Mouse (Mus musculus) embryonic facial prominence, embryonic 12.5 days (tissue): ENCODE results near the gene Armc2. TPM values are rescaled to one million over a fixed set of nuclear protein-coding genes. Genes with fewer than 3 reads are reported as not detected.

Experiments used
- ATAC-seq: fragments of 200-750 bp; cut with Nextera tagmentation; 2 replicates; pipeline ENCODE4 v1.8.0; 2017; ENCODE audit not compliant: insufficient number of reproducible peaks, insufficient read depth, low FRiP score, low TSS enrichment
- H3K27ac ChIP-seq: fragments of 300-500 bp; sonication (generic); 2 replicates; pipeline ENCODE4 v1.5.1; 2016; ENCODE audit warnings: mild to moderate bottlenecking
- H3K27me3 ChIP-seq: fragments of 300-500 bp; sonication (generic); 2 replicates; pipeline ENCODE4 v1.6.1; 2016; ENCODE audit warnings: mild to moderate bottlenecking, moderate library complexity
- H3K36me3 ChIP-seq: fragments of 300-500 bp; sonication (generic); 2 replicates; pipeline ENCODE4 v1.6.1; 2016; ENCODE audit warnings: mild to moderate bottlenecking
- H3K4me1 ChIP-seq: fragments of 300-500 bp; sonication (generic); 2 replicates; pipeline ENCODE4 v1.6.1; 2016
- H3K4me2 ChIP-seq: fragments of 300-500 bp; sonication (generic); replicated peaks from 2 replicates; pipeline ENCODE4 v1.6.1; 2016; ENCODE audit warnings: mild to moderate bottlenecking, moderate library complexity
- H3K4me3 ChIP-seq: fragments of 300-500 bp; sonication (generic); 2 replicates; pipeline ENCODE4 v1.5.1; 2016; ENCODE audit warnings: mild to moderate bottlenecking
- H3K9ac ChIP-seq: fragments of 300-500 bp; sonication (generic); 2 replicates; pipeline ENCODE4 v1.6.1; 2016; ENCODE audit warnings: mild to moderate bottlenecking, moderate library complexity
- H3K9me3 ChIP-seq: fragments of 300-500 bp; sonication (generic); 2 replicates; pipeline ENCODE4 v1.6.1; 2016; ENCODE audit warnings: mild to moderate bottlenecking, moderate library complexity
- WGBS: fragments of 180-500 bp; shearing (Covaris S2); methylation state at CpG from one replicate; pipeline ENCODE4 v1.1.7; 2016; 5-methylcytosine and 5-hydroxymethylcytosine counted together
- polyA plus RNA-seq: library from polyadenylated mRNA; unstranded; fragments of >200 nt; fragmentation: Nextera tagmentation; extraction: Ambion mirVana; gene quantifications from 2 replicates; pipeline ENCODE4 v1.2.1, GENCODE M21; 2016

The Armc2 gene
- polyA plus RNA-seq, 1 experiment from 2014 or later = 4.7 TPM

DNA sequence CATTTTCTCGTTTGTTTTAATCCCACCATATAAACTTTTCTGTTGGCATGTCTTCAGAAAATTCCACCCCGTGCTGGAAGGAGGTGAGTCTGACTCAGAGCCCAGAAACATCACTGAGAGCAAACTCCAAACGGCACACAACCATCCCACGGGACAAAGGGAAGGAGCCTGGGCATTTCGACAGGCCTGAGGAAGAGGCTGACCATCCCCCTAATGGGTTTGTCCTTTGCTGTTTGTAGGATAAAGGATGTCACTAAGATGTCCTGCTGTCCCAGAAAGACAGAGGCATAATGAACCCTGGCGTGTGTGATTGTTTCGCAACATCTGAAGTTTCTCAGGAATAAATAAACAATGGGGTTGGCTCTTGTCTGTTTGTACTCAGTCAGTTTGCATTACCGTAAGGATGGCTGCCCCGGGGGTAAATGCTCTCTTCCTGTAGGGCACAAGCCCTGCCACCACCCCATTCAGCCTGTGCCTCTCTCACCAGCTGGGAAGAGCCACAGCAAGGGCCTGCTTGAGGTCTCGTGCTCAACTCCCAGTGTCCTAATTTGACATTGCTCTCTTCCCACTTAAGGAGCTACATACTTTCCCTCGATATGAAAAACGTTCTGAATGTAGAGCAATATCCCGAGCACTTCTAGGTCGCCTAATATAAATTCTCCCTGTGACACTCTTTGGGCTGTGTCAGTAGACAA, 26.7 kb downstream of the Armc2 start:
- WGBS = 21% methylated on average over 14 of the region's 14 CpGs
- H3K4me2 ChIP-seq = no peak overlapping the region
- no peaks in the 10 kb centered on the region for H3K4me1 ChIP-seq
- no peak for ATAC-seq
- H3K36me3 ChIP-seq = no peaks in the 10 kb centered on the region
- H3K27me3 ChIP-seq = no peaks in the 10 kb centered on the region; the same call in 1 of the 2 replicates
- H3K27ac ChIP-seq = no peak overlapping the region
- H3K9me3 ChIP-seq = no peaks in the 10 kb centered on the region
- no peak overlapping the region for H3K4me3 ChIP-seq
- H3K9ac ChIP-seq = no peak overlapping the region

DNA sequence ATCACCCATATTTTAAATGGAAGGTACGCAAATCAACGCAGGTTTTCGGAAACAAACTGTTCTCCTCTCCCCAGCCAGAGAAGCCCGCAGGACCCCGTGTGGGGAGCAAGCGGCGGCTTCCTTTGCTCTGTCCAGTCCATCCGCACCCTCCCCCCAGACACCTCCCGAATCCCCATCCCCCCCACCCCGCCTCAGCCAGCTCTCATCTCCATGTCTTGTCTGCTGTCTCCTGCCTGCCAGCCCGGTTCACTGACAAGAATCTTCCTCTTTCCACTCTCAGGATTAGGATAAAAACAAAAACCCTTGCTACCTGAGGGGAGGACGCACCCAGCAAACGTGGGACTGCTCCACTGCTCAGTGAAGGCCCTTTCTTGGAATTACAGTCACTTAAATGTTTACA, 27.3 kb downstream of the Armc2 start:
- WGBS = 16% methylated on average over 13 of the region's 13 CpGs
- no peak overlapping the region for H3K4me3 ChIP-seq
- ATAC-seq = no peak
- H3K36me3 ChIP-seq = no peaks in the 10 kb centered on the region
- no peaks in the 10 kb centered on the region for H3K9me3 ChIP-seq
- no peak overlapping the region for H3K4me2 ChIP-seq
- no peak overlapping the region for H3K9ac ChIP-seq
- H3K27me3 ChIP-seq = no peaks in the 10 kb centered on the region; the same call in 1 of the 2 replicates
- H3K27ac ChIP-seq = no peak overlapping the region
- no peaks in the 10 kb centered on the region for H3K4me1 ChIP-seq

DNA sequence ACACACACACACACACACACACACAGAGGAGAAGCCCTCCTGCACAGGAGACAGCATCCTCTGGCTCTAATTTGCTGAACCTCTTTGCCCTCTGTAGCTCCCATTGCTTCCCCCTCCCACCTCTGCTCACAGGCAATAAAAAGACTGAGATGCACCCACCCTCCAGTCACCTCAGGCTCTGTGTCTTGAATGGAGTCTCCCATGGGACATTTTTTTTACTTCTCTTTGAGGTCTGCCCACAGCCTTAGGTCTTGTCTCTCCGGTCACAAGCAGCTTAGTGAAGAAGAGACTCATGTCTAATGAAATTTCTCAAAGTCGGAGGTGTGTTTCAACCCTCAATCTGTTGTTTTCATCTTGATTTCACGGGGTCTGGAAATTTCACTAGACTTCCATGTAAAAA, 29.3 kb downstream of the Armc2 start:
- no peak overlapping the region for H3K9ac ChIP-seq
- no peaks in the 10 kb centered on the region; the same call in 1 of the 2 replicates for H3K27me3 ChIP-seq
- no peaks in the 10 kb centered on the region for H3K4me1 ChIP-seq
- no peak overlapping the region for H3K27ac ChIP-seq
- no peaks in the 10 kb centered on the region for H3K36me3 ChIP-seq
- H3K4me2 ChIP-seq = no peak overlapping the region
- 84% methylated on average over 3 of the region's 3 CpGs for WGBS
- ATAC-seq = no peak
- no peaks in the 10 kb centered on the region for H3K9me3 ChIP-seq
- no peak overlapping the region for H3K4me3 ChIP-seq

DNA sequence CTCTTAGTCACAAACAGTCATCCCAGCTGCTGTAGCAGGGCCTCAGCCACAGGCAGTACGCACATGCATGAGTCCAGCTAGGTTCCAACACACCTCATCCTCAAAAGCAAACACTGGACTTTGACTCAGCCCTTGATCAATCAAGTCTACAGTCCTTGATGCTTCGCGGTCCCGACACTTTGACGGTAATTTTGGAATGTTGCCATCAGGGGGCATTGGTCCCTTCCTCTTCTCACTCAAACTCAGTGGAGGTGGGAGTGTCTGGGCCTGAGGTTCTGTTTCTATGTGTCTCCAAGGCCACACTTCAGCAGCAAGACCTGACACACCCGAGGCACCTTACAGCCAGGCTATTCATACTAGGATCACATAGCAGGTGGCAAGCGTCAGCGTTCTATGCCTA, 32.1 kb downstream of the Armc2 start:
- no peak overlapping the region for H3K27ac ChIP-seq
- 91% methylated on average over 8 of the region's 8 CpGs for WGBS

DNA sequence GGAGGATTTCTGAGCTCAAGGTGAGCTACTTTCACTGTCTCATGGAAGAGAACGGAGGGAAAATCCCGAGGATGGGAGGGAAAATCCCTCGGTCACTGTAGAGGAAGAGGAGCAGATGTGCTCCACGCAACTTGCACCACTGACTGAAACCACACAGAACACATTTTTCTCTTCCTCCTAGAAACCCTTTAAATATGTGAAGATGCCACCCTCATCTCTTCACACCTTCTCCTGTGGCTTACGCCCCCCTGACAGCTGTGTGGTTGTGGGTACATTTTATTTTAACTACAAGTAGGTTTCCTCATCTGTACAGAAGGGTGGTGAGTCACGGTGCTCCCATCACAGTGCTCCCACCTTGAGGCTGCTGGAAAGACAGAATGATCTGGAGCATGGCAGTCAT, 34.0 kb downstream of the Armc2 start:
- Histone ChIP-seq H3K9me3 (no peaks in the 10 kb centered on the region), H3K27me3 (no peaks in the 10 kb centered on the region), H3K4me1 (no peaks in the 10 kb centered on the region), H3K36me3 (no peaks in the 10 kb centered on the region), H3K4me2 (no peak overlapping the region), H3K27ac (no peak overlapping the region), H3K4me3 (no peak overlapping the region), H3K9ac (no peak overlapping the region)
- 92% methylated on average over 6 of the region's 6 CpGs for WGBS
- ATAC-seq = no peak

More for the DNA sequence above, 32.1 kb downstream of the Armc2 start:
- no peaks in the 10 kb centered on the region; the same call in 1 of the 2 replicates for H3K27me3 ChIP-seq
- H3K4me3 ChIP-seq = no peak overlapping the region
- H3K36me3 ChIP-seq = no peaks in the 10 kb centered on the region
- no peaks in the 10 kb centered on the region for H3K4me1 ChIP-seq
- no peaks in the 10 kb centered on the region for H3K9me3 ChIP-seq
- H3K9ac ChIP-seq = no peak overlapping the region
- ATAC-seq = no peak
- no peak overlapping the region for H3K4me2 ChIP-seq

DNA sequence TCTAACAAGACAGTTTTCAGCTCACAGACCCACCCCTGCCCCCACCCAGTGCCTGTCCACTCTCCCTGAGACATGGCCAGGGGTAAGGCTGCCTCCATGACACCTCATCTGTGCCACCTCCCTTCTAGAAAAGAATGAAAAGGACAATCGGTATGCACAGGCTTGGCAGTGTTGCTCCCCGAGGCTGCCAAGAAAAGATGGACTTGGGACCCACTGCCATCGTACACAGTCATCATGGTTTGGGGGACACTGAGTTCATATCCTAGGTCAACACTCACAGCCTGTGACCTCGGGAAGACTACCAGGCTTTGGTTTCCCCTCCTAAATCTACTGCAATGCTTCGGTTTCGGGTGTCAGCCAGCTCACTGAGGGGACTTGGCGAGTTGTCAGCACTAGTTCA, 35.4 kb downstream of the Armc2 start:
- Histone ChIP-seq H3K36me3 (no peaks in the 10 kb centered on the region), H3K4me2 (no peak overlapping the region), H3K9ac (no peak overlapping the region), H3K4me3 (no peak overlapping the region), H3K4me1 (no peaks in the 10 kb centered on the region), H3K27me3 (no peaks in the 10 kb centered on the region), H3K9me3 (no peaks in the 10 kb centered on the region), H3K27ac (no peak overlapping the region)
- ATAC-seq = no peak
- WGBS = 63% methylated on average over 7 of the region's 7 CpGs

DNA sequence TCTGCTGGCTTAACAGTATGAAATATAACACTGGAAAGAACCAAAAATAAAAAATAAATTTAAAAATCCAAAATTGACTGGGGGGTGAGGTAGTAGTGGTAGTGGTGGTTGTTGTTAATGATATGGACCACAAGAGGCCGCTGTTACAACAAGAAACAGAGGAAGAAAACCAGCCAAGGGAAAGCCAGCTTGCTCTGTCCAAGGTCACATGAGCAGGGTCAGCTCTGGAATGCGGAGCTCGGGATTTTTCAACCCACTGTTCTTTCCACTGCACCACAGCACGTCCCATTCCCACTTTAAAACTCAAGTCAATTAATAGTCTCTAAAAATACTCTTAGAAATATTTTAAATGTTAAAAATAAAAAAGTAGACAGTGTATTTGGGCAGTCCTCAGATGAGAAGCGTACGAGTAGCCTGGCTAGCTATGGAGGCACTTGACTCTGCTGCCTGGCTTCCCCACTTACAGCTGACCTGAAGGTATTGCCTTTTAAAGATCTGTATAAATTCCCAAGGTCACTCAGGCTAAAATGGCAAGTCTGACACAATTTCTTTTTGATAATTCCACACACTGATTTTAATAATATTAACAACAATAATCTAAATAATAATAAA, 37.4 kb downstream of the Armc2 start:
- H3K4me1 ChIP-seq = no peaks in the 10 kb centered on the region
- 25% methylated on average over 6 of the region's 6 CpGs for WGBS
- H3K27me3 ChIP-seq = no peaks in the 10 kb centered on the region
- no peak overlapping the region for H3K4me3 ChIP-seq
- no peaks in the 10 kb centered on the region for H3K9me3 ChIP-seq
- H3K4me2 ChIP-seq = no peak overlapping the region
- H3K27ac ChIP-seq = no peak overlapping the region
- ATAC-seq = 0 out of 2 replicates have a peak, but pooled peaks have one; percentile 52
- H3K9ac ChIP-seq = no peak overlapping the region
- no peaks in the 10 kb centered on the region for H3K36me3 ChIP-seq

DNA sequence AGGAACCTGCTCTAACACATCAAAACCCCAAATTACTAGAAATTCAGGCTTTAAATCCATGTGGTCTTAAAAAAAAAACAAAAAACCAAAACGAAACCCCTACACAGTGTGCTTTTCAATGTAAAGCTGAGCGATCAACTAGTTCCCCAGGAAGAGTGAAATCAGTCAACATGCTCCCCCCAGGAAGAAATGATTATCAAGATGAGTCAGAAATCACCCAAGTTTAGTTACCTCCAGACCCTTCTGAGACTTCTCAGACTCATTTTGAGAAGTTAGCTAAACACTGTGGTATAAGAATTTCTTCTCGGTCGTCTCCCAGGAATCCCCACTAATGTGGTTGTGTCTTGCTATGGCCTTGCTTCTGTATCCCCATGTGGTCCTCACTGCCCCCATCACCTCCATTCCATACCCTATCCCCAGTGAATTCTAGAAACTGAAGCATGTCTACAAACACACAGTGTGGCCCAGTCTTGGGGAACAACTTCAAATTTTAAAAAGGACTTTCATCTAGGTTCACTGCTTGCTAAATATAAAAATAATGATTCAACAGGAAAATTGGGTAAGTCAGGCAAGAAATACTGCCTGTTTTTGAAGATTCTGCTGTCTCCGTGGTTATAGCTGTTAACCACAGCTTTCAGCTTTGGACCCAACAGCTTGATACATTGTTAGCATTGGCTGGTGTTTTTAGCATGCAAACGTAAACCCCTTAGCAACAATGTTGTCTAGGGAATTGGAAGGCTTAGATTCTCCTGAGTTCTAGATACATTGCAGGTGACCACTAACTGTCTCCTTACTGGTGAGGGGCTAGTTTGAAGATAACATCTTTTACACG, 39.6 kb downstream of the Armc2 start:
- WGBS = 78% methylated on average over 7 of the region's 7 CpGs
- ATAC-seq = no peak
- H3K9ac ChIP-seq = no peak overlapping the region
- H3K9me3 ChIP-seq = no peaks in the 10 kb centered on the region
- H3K36me3 ChIP-seq = no peaks in the 10 kb centered on the region
- no peaks in the 10 kb centered on the region for H3K4me1 ChIP-seq
- no peaks in the 10 kb centered on the region for H3K27me3 ChIP-seq
- no peak overlapping the region for H3K27ac ChIP-seq
- no peak overlapping the region for H3K4me3 ChIP-seq
- no peak overlapping the region for H3K4me2 ChIP-seq

DNA sequence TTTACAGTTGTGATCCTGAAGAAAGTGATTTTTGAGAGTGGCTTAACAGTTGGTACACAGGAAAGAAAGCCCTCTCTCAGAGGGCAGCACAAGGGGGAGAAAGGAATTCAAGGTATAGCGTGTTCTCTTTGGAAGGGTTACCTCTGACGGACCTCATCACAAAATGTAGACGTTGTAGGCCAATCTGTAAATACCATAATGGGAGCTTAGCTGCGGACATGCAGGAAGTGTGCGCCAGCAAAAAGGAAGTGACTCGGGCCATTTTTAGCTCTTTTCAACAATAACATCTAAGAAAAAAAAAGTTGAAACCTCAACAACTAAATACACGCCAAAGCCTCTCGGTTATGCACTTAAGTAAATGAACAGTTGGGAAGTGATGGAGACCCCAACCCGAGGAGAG, 45.6 kb downstream of the Armc2 start:
- no peaks in the 10 kb centered on the region for H3K27me3 ChIP-seq
- H3K4me2 ChIP-seq = no peak overlapping the region
- no peak overlapping the region for H3K27ac ChIP-seq
- H3K4me1 ChIP-seq = no peaks in the 10 kb centered on the region; the same call in 1 of the 2 replicates
- no peak for ATAC-seq
- H3K9ac ChIP-seq = no peak overlapping the region
- no peaks in the 10 kb centered on the region for H3K9me3 ChIP-seq
- no peaks in the 10 kb centered on the region for H3K36me3 ChIP-seq
- 80% methylated on average over 9 of the region's 9 CpGs for WGBS
- H3K4me3 ChIP-seq = no peak overlapping the region

DNA sequence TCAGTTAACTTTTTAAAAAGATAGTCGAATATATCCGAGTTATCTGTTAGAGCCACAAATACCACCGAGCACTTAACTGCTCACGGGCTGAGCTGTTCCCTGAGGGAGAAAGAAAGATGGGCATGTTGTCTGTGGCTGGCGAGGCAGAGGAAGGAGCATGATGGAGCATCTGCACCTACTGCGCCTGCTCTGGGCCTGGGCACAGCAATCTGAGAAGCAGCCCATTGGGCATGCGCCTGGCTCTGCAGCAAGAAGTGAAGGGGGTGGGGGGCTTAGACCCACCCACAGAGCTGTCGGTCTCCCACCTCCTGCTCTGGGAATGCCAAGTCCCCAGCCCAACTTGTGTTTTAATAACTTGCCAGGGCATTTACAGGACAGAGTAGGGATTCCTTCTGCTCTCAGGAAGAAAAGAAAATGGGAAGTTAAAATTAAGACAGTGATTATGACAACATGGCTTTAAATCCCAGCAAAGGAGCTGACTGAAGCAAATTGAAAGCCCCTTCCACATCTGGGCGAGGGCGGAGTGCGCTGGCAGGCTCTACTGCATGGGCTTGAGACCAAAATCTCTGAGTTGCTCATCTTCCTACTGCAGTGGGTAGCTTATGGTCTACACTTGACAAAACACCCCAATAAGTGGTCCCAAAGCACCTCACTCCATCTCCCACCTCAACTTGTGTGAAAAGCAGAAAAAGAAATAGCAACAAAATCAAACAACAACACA, 50.2 kb downstream of the Armc2 start:
- Histone ChIP-seq H3K4me2 (no peak overlapping the region), H3K27me3 (no peaks in the 10 kb centered on the region), H3K9me3 (no peaks in the 10 kb centered on the region), H3K4me1 (no peaks in the 10 kb centered on the region; the same call in 1 of the 2 replicates), H3K9ac (no peak overlapping the region), H3K36me3 (no peaks in the 10 kb centered on the region), H3K27ac (no peak overlapping the region), H3K4me3 (no peak overlapping the region)
- no peak for ATAC-seq
- WGBS = 77% methylated on average over 11 of the region's 11 CpGs

DNA sequence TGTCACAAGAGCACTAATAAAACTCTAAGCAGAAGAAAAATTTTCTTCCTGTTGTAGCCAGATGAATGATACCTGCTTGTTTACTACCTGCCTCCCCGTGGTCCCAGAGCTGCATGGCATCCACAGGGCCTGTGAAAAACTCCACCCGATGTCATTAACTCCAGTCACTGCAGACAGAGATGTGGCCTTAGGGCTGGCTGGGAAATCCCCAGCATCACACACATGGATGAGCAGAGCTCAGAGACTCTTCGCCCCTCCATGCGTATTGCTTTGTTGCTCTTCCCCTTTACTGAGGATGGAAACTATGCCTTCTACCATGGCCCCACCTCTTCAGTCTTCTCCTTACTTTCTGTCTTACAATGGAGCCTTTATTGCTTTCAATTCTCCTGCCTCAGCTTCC, 55.5 kb downstream of the Armc2 start:
- 0 out of 2 replicates have a peak, but pooled peaks cover 4% of the 10 kb centered on the region for H3K4me1 ChIP-seq
- no peaks in the 10 kb centered on the region for H3K27me3 ChIP-seq
- no peak overlapping the region for H3K27ac ChIP-seq
- no peaks in the 10 kb centered on the region for H3K9me3 ChIP-seq
- no peak for ATAC-seq
- H3K4me2 ChIP-seq = no peak overlapping the region
- 57% methylated on average over 4 of the region's 4 CpGs for WGBS
- H3K4me3 ChIP-seq = no peak overlapping the region
- H3K36me3 ChIP-seq = no peaks in the 10 kb centered on the region
- H3K9ac ChIP-seq = no peak overlapping the region
